Mouse (Mus musculus) midbrain, embryonic 14.5 days (tissue): ENCODE data around the gene Gm15155. TPM values are rescaled to one million over a fixed set of nuclear protein-coding genes. Genes with fewer than 3 reads are reported as not detected.
"Not testable (repeated sequence)": the region's sequence is repeated elsewhere in the genome, so short reads cannot be mapped to it uniquely, and the experiment has no call there.

Experiments
- ATAC-seq: fragments of 200-750 bp; cut with Nextera tagmentation; 2 replicates; pipeline ENCODE4 v1.8.0; 2017; ENCODE audit warnings: moderate number of reproducible peaks, moderate library complexity; ENCODE audit not compliant: low FRiP score, low TSS enrichment
- DNase-seq: peaks from one replicate; pipeline ENCODE4 v3.0.0-alpha.2; 2015
- H3K27ac ChIP-seq: fragments of 300-500 bp; sonication (generic); replicated peaks from 2 replicates; pipeline ENCODE4 v1.5.1; 2014; ENCODE audit warnings: mild to moderate bottlenecking, low read depth, low read length, moderate library complexity
- H3K27me3 ChIP-seq: fragments of 300-500 bp; sonication (generic); 2 replicates; pipeline ENCODE4 v1.6.1; 2014; ENCODE audit warnings: low read length, control low read depth, mixed read lengths; ENCODE audit not compliant: control insufficient read depth, insufficient read depth
- H3K36me3 ChIP-seq: fragments of 300-500 bp; sonication (generic); 2 replicates; pipeline ENCODE4 v1.6.1; 2014; ENCODE audit warnings: low read length, control low read depth; ENCODE audit not compliant: control insufficient read depth, insufficient read depth
- H3K4me1 ChIP-seq: fragments of 300-500 bp; sonication (generic); 2 replicates; pipeline ENCODE4 v1.6.1; 2014; ENCODE audit warnings: mild to moderate bottlenecking, antibody characterized with exemption, low read length, control low read depth; ENCODE audit not compliant: control insufficient read depth, insufficient read depth
- H3K4me2 ChIP-seq: fragments of 300-500 bp; sonication (generic); 2 replicates; pipeline ENCODE4 v1.6.1; 2014; ENCODE audit warnings: mild to moderate bottlenecking, low read length, moderate library complexity
- H3K4me3 ChIP-seq: fragments of 300-500 bp; sonication (generic); replicated peaks from 2 replicates; pipeline ENCODE4 v1.5.1; 2014; ENCODE audit warnings: low read depth, low read length
- H3K9ac ChIP-seq: fragments of 300-500 bp; sonication (generic); replicated peaks from 2 replicates; pipeline ENCODE4 v1.6.1; 2014; ENCODE audit warnings: mild to moderate bottlenecking, low read length, moderate library complexity
- H3K9me3 ChIP-seq: fragments of 300-500 bp; sonication (generic); 2 replicates; pipeline ENCODE4 v1.6.1; 2016; ENCODE audit warnings: low read length, control low read depth, mixed read lengths; ENCODE audit not compliant: control insufficient read depth
- WGBS: fragments of 180-500 bp; shearing (Covaris S2); extraction: QIAGEN DNeasy Blood & Tissue Kit; methylation state at CpG from one replicate; pipeline ENCODE4 v1.1.7; 2014; 5-methylcytosine and 5-hydroxymethylcytosine counted together
- polyA plus RNA-seq: library from polyadenylated mRNA; unstranded; fragments of >200 nt; fragmentation: Nextera tagmentation; extraction: Ambion mirVana; gene quantifications from 2 replicates; pipeline ENCODE4 v1.2.1, GENCODE M21; 2014

Gene Gm15155
- polyA plus RNA-seq, 1 experiment from 2014 or later: 0.57 TPM

GRCm38 (mm10) chrX:155622961-155623599 lies 1.5 kb upstream of the Gm15155 start:
- Histone ChIP-seq H3K27me3 (no peaks in the 10 kb centered on the region), H3K4me3 (peak overlapping the region; percentile 50), H3K9me3 (no peaks in the 10 kb centered on the region), H3K36me3 (no peaks in the 10 kb centered on the region), H3K9ac (peak overlapping the region; percentile 44), H3K27ac (peak overlapping the region; percentile 76), H3K4me1 (no peaks in the 10 kb centered on the region), H3K4me2 (peak overlapping the region; percentile 65)
- DNase-seq (peak; percentile 67), ATAC-seq (peak; percentile 78)
- 12% methylated on average over 49 of the region's 69 CpGs for WGBS

- H3K9me3 ChIP-seq: no peaks in the 10 kb centered on the region
- H3K27me3 ChIP-seq: no peaks in the 10 kb centered on the region
- peak within 1 kb of the TSS; percentile 65 for H3K4me2 ChIP-seq
- 24% methylated on average over 34 of the region's 34 CpGs for WGBS
- DNase-seq (peak; percentile 68), ATAC-seq (peak; percentile 74)
- no peaks in the 10 kb centered on the region for H3K4me1 ChIP-seq
- peak within 1 kb of the TSS; percentile 76 for H3K27ac ChIP-seq
- peak within 1 kb of the TSS; percentile 44 for H3K9ac ChIP-seq
- H3K36me3 ChIP-seq: no peaks in the 10 kb centered on the region
- H3K4me3 ChIP-seq: peak within 1 kb of the TSS; percentile 50
Observed at GRCm38 (mm10) chrX:155623701-155624281, 750 bp upstream of the Gm15155 start, which contains the start of gene Ptchd1. Ptchd1 (minus strand) TSS chrX:155623814.

- Histone ChIP-seq H3K4me3 (peak overlapping the region; percentile 50), H3K4me2 (peak overlapping the region; percentile 65), H3K9ac (peak overlapping the region; percentile 16), H3K36me3 (no peaks in the 10 kb centered on the region), H3K4me1 (no peaks in the 10 kb centered on the region), H3K9me3 (no peaks in the 10 kb centered on the region), H3K27me3 (no peaks in the 10 kb centered on the region), H3K27ac (no peak overlapping the region)
- 16% methylated on average over 15 of the region's 15 CpGs for WGBS
- ATAC-seq (0 out of 2 replicates have a peak, but pooled peaks have one; percentile 2), DNase-seq (no peak)
Observed at GRCm38 (mm10) chrX:155624895-155625294, 354 bp downstream of the Gm15155 start.

GRCm38 (mm10) chrX:155625671-155626196 lies 1.2 kb downstream of the Gm15155 start:
- no peaks in the 10 kb centered on the region for H3K9me3 ChIP-seq
- no peak overlapping the region for H3K27ac ChIP-seq
- DNase-seq (peak; percentile 47), ATAC-seq (no peak)
- H3K36me3 ChIP-seq: no peaks in the 10 kb centered on the region
- peak overlapping the region; percentile 46 for H3K4me2 ChIP-seq
- WGBS: 12% methylated on average over 13 of the region's 13 CpGs
- H3K27me3 ChIP-seq: no peaks in the 10 kb centered on the region
- no peaks in the 10 kb centered on the region for H3K4me1 ChIP-seq
- peak overlapping the region; percentile 19 for H3K4me3 ChIP-seq
- H3K9ac ChIP-seq: no peak overlapping the region

- no peak overlapping the region for H3K9ac ChIP-seq
- DNase-seq (peak; percentile 49), ATAC-seq (no peak)
- no peak overlapping the region for H3K27ac ChIP-seq
- no peak overlapping the region for H3K4me2 ChIP-seq
- no peaks in the 10 kb centered on the region for H3K9me3 ChIP-seq
- no peaks in the 10 kb centered on the region for H3K36me3 ChIP-seq
- 24% methylated on average over 1 of the region's 1 CpGs for WGBS
- no peaks in the 10 kb centered on the region for H3K4me1 ChIP-seq
- H3K27me3 ChIP-seq: no peaks in the 10 kb centered on the region
- no peak overlapping the region for H3K4me3 ChIP-seq
Observed at GRCm38 (mm10) chrX:155643975-155644374, 19.4 kb downstream of the Gm15155 start.

- DNase-seq (no peak), ATAC-seq (no peak)
- no peaks in the 10 kb centered on the region for H3K27me3 ChIP-seq
- no peak overlapping the region for H3K4me2 ChIP-seq
- H3K9me3 ChIP-seq: no peaks in the 10 kb centered on the region
- WGBS: 92% methylated on average over 3 of the region's 3 CpGs
- no peak overlapping the region for H3K4me3 ChIP-seq
- no peaks in the 10 kb centered on the region for H3K36me3 ChIP-seq
- no peak overlapping the region for H3K9ac ChIP-seq
- no peaks in the 10 kb centered on the region for H3K4me1 ChIP-seq
- no peak overlapping the region for H3K27ac ChIP-seq
Observed at GRCm38 (mm10) chrX:155645975-155646374, 21.4 kb downstream of the Gm15155 start.

- H3K4me2 ChIP-seq: no peak overlapping the region
Observed at GRCm38 (mm10) chrX:155657971-155658370, 33.4 kb downstream of the Gm15155 start.

GRCm38 (mm10) chrX:155690440-155690839 lies 65.9 kb downstream of the Gm15155 start:
- WGBS: 85% methylated on average over 1 of the region's 1 CpGs
- H3K4me1 ChIP-seq, H3K9me3 ChIP-seq, H3K36me3 ChIP-seq, ATAC-seq, DNase-seq, H3K4me2 ChIP-seq, H3K27ac ChIP-seq, H3K4me3 ChIP-seq, H3K27me3 ChIP-seq, H3K9ac ChIP-seq: not testable (repeated sequence)

More at GRCm38 (mm10) chrX:155657971-155658370, 33.4 kb downstream of the Gm15155 start:
- no peak for DNase-seq
- 92% methylated on average over 1 of the region's 1 CpGs for WGBS
- Histone ChIP-seq H3K27me3 (no peaks in the 10 kb centered on the region), H3K4me3 (no peak overlapping the region), H3K9ac (no peak overlapping the region), H3K27ac (no peak overlapping the region), H3K36me3 (no peaks in the 10 kb centered on the region), H3K4me1 (no peaks in the 10 kb centered on the region), H3K9me3 (no peaks in the 10 kb centered on the region)
- no peak for ATAC-seq

GRCm38 (mm10) chrX:155724157-155724556 lies 99.6 kb downstream of the Gm15155 start:
- no peak overlapping the region for H3K27ac ChIP-seq
- no peaks in the 10 kb centered on the region for H3K36me3 ChIP-seq
- H3K9ac ChIP-seq: no peak overlapping the region
- WGBS: 83% methylated on average over 3 of the region's 3 CpGs
- no peak overlapping the region for H3K4me3 ChIP-seq
- ATAC-seq: no peak
- H3K4me1 ChIP-seq: no peaks in the 10 kb centered on the region
- no peaks in the 10 kb centered on the region for H3K9me3 ChIP-seq
- no peaks in the 10 kb centered on the region for H3K27me3 ChIP-seq
- no peak for DNase-seq
- H3K4me2 ChIP-seq: no peak overlapping the region
